Mouse (Mus musculus) left cerebral cortex, adult 6 months (tissue): ENCODE measurements around the gene Nedd1. TPM values are rescaled to one million over a fixed set of nuclear protein-coding genes. Genes with fewer than 3 reads are reported as not detected.

Experiments
- long read RNA-seq, 2 experiments: library from polyadenylated mRNA; unstranded; transcript quantifications; one replicate each; pipeline ENCODE4 v2.0.0; 2019 to 2020
- polyA plus RNA-seq: library from polyadenylated mRNA; unstranded; fragments of <200 nt; fragmentation: Nextera tagmentation; gene quantifications from 2 replicates; pipeline ENCODE4 v1.2.3, GENCODE M21; 2021

Gene Nedd1
- 1.2 and 2.2 TPM in 2 replicates for polyA plus RNA-seq
- long read RNA-seq, experiment 1, transcript Nedd1-201 (15 exons, 3,534 nt), result major isoform, 29 of 35 reads
- long read RNA-seq, experiment 1, partial matches to known transcripts, result 3 of 35 reads
- long read RNA-seq, experiment 1, other reads (novel, unspliced or antisense), result 3 of 35 reads
- long read RNA-seq, experiment 2, partial matches to known transcripts, result 2 of 5 reads
- long read RNA-seq, experiment 2, other reads (novel, unspliced or antisense), result 1 of 5 reads

GRCm38 (mm10) chr10:92721771-92722619 lies at the start of gene Nedd1:
TSS of gene Nedd1 (minus strand) at chr10:92722420.

